Comparison of ENCODE assay signal across 21 mouse cellular contexts in the genomic region with DNA sequence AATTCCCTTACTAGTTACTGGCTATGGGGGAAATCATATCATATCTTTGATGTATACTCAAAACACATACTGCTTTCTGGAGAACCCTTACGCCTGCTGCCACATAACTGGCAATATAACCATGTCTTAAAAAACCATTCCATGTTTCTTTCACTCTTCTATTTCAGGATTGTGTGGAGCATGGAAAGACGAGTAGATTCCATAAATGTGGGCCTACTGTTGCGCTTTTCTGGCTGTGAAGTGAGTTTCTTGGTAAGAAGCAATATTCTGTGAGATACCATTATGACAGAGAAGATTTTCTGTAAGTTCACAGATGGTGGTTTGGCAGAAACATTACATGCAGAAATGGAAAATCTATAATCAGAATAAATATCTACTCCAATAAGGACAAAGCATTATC. TPM values are rescaled to one million over a fixed set of nuclear protein-coding genes. Genes with fewer than 3 reads are reported as not detected.
"Had no signal": no experiment of that assay in that cellular context is flagged by ENCODE, and none has a peak within 500 bp of the region (broad histone marks: within the 10 kb centered on the region; RNA-seq: fewer than 3 reads in every experiment).

No protein-coding gene starts in this region.

- DNase-seq: liver, postnatal 0 days; lung, adult 2 months; lung, postnatal 14 days; lung, postnatal 36 days; right cerebral cortex, postnatal 14 days; thymus, adult 18-20 months; thymus, postnatal 14 days; thymus, postnatal 36 days had no signal

- H3K9ac ChIP-seq: liver, postnatal 0 days; lung, embryonic 15.5 days; midbrain, embryonic 13.5 days; midbrain, embryonic 15.5 days; neural tube, embryonic 12.5 days; stomach, embryonic 15.5 days had no signal

- H3K4me3 ChIP-seq: lung, embryonic 15.5 days; megakaryocyte, embryonic 14.5 days; midbrain, embryonic 13.5 days; midbrain, embryonic 15.5 days; neural tube, embryonic 12.5 days; stomach, embryonic 15.5 days had no signal

- H3K4me2 ChIP-seq: lung, embryonic 15.5 days; midbrain, embryonic 11.5 days; midbrain, embryonic 13.5 days; midbrain, embryonic 15.5 days; neural tube, embryonic 12.5 days; stomach, embryonic 15.5 days had no signal

- H3K36me3 ChIP-seq: lung, embryonic 15.5 days; midbrain, embryonic 13.5 days; midbrain, embryonic 15.5 days; neural tube, embryonic 12.5 days; stomach, embryonic 15.5 days had no signal

- H3K27me3 ChIP-seq: lung, embryonic 15.5 days; megakaryocyte, embryonic 14.5 days; midbrain, embryonic 13.5 days; midbrain, embryonic 15.5 days; neural tube, embryonic 12.5 days; stomach, embryonic 15.5 days had no signal

- ATAC-seq: liver, postnatal 0 days; lung, postnatal 0 days; midbrain, embryonic 13.5 days; midbrain, embryonic 15.5 days had no signal

- H3K27ac ChIP-seq: lung, embryonic 15.5 days; macrophage; midbrain, embryonic 13.5 days; midbrain, embryonic 15.5 days; neural tube, embryonic 12.5 days; stomach, embryonic 15.5 days; stomach, postnatal 0 days had no signal

- H3K4me1 ChIP-seq: lung, embryonic 15.5 days; megakaryocyte, embryonic 14.5 days; midbrain, embryonic 13.5 days; midbrain, embryonic 15.5 days; neural tube, embryonic 12.5 days; stomach, embryonic 15.5 days had no signal

- H3K9me3 ChIP-seq: lung, embryonic 15.5 days; midbrain, embryonic 13.5 days; midbrain, embryonic 15.5 days; neural tube, embryonic 12.5 days; stomach, embryonic 15.5 days had no signal

RNA-seq across cellular contexts. Expression of gene Dpp6, which starts 33.0 kb away (rescaled TPM):
- total RNA-seq: megakaryocyte progenitor cell, adult 5-6 weeks; monocyte, adult 5-6 weeks; neutrophil, adult 5-6 weeks had no signal
- polyA plus RNA-seq: macrophage had no signal
